Mouse (Mus musculus) midbrain, embryonic 10.5 days (tissue): ENCODE results near the gene Tnik. TPM values are rescaled to one million over a fixed set of nuclear protein-coding genes. Genes with fewer than 3 reads are reported as not detected.

ENCODE experiments used
- DNase-seq: peaks from one replicate; pipeline ENCODE4 v3.0.0-alpha.2; 2017; ENCODE audit warnings: low spot score
- H3K27ac ChIP-seq: fragments of 300-500 bp; sonication (generic); replicated peaks from 2 replicates; pipeline ENCODE4 v1.5.1; 2016; ENCODE audit warnings: mild to moderate bottlenecking
- H3K27me3 ChIP-seq: fragments of 300-500 bp; sonication (generic); 2 replicates; pipeline ENCODE4 v1.6.1; 2016; ENCODE audit warnings: low read depth, mild to moderate bottlenecking; ENCODE audit not compliant: poor library complexity, severe bottlenecking
- H3K36me3 ChIP-seq: fragments of 300-500 bp; sonication (generic); 2 replicates; pipeline ENCODE4 v1.6.1; 2016; ENCODE audit warnings: mild to moderate bottlenecking, moderate library complexity
- H3K4me1 ChIP-seq: fragments of 300-500 bp; sonication (generic); 2 replicates; pipeline ENCODE4 v1.6.1; 2016
- H3K4me3 ChIP-seq: fragments of 300-500 bp; sonication (generic); 2 replicates; pipeline ENCODE4 v1.5.1; 2016; ENCODE audit warnings: mild to moderate bottlenecking, moderate library complexity
- H3K9me3 ChIP-seq: fragments of 300-500 bp; sonication (generic); replicated peaks from 2 replicates; pipeline ENCODE4 v1.6.1; 2016; ENCODE audit warnings: mild to moderate bottlenecking
- WGBS: fragments of 180-500 bp; shearing (Covaris S2); methylation state at CpG from one replicate; pipeline ENCODE4 v1.1.7; 2016; 5-methylcytosine and 5-hydroxymethylcytosine counted together
- polyA plus RNA-seq: library from polyadenylated mRNA; unstranded; fragments of >200 nt; fragmentation: Nextera tagmentation; extraction: Ambion mirVana; gene quantifications from 2 replicates; pipeline ENCODE4 v1.2.1, GENCODE M21; 2016

Tnik gene
- polyA plus RNA-seq, 1 experiment from 2014 or later: 6.6 TPM

DNA sequence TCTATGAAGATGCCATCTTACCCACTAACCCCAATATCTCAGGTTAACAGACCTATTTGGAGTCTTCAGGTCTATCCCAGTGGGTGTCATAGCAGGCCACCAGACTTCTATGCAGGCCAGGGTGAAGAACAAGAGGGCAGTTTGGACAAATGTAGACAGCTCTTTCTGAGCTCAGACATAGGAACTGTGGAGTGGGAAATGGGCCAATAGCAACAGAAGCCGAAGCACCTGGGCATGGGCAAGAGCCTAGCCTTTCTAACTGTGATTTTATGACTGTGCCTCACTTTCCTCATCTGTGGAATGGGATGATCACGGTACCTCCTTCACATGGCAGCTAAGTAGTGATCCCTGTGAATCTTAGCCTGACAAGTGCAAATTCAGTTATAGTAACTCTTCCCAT is 214.4 kb downstream of the Tnik start:
- Histone ChIP-seq H3K36me3 (no peaks in the 10 kb centered on the region), H3K4me1 (peaks cover 3% of the 10 kb centered on the region; the same call in 1 of the 2 replicates), H3K9me3 (no peaks in the 10 kb centered on the region), H3K4me3 (no peak overlapping the region), H3K27me3 (no peaks in the 10 kb centered on the region), H3K27ac (no peak overlapping the region)
- WGBS: 95% methylated on average over 2 of the region's 2 CpGs
- DNase-seq: no peak

DNA sequence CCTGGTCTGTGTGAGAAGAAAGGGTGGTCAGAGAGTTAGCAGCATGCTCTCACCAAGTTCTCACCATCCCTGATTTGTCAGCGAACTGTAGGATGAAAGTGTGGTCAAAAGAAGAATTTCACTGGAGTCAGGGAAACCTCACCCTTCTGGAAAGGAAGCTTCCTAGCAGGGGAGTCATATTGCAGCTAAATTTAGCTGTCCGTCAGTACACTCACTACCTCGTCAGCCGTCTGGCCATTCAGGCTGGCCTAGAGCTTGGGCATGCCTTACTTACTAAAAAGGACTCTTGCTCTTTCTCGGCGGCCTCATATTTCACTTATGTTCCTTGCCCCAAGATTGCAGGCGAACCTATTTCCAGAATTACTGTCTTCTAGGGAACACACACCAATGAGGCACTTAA is 222.7 kb downstream of the Tnik start:
- no peak overlapping the region for H3K4me3 ChIP-seq
- H3K36me3 ChIP-seq: no peaks in the 10 kb centered on the region
- H3K9me3 ChIP-seq: peaks cover 6% of the 10 kb centered on the region; the same call in 1 of the 2 replicates
- no peaks in the 10 kb centered on the region for H3K27me3 ChIP-seq
- 85% methylated on average over 7 of the region's 7 CpGs for WGBS
- no peak for DNase-seq
- H3K27ac ChIP-seq: no peak overlapping the region
- H3K4me1 ChIP-seq: 0 out of 2 replicates have a peak, but pooled peaks cover under 1% of the 10 kb centered on the region

DNA sequence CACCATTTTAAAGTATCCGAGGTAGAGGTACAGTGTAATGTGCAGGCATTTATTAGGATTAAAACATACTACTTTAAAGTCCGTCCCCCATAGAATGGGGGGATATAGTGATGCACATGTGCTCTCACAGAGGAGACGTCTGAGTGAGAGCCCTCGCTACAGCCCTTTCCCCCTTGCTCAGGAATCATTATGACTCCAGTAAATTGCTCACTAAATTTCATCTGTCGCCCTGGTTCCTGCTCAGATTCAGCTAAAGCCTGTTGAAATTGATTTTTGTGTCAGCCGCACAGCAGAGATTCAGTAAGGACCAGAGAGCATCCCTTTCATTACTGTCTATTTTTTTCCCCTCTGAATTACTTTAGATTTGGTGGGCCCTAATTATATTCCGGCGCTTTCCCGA is 224.4 kb downstream of the Tnik start:
- H3K27me3 ChIP-seq: no peaks in the 10 kb centered on the region
- H3K4me3 ChIP-seq: no peak overlapping the region
- H3K4me1 ChIP-seq: peaks cover 10% of the 10 kb centered on the region
- WGBS: 88% methylated on average over 9 of the region's 9 CpGs
- DNase-seq: no peak
- H3K9me3 ChIP-seq: peaks cover 6% of the 10 kb centered on the region; the same call in 1 of the 2 replicates
- no peaks in the 10 kb centered on the region for H3K36me3 ChIP-seq
- H3K27ac ChIP-seq: no peak overlapping the region

- peak; percentile 23 for DNase-seq
- WGBS: 40% methylated on average over 11 of the region's 11 CpGs
These were observed 228.3 kb downstream of the Tnik start for GRCm38 (mm10) chr3:28491085-28492041.

DNA sequence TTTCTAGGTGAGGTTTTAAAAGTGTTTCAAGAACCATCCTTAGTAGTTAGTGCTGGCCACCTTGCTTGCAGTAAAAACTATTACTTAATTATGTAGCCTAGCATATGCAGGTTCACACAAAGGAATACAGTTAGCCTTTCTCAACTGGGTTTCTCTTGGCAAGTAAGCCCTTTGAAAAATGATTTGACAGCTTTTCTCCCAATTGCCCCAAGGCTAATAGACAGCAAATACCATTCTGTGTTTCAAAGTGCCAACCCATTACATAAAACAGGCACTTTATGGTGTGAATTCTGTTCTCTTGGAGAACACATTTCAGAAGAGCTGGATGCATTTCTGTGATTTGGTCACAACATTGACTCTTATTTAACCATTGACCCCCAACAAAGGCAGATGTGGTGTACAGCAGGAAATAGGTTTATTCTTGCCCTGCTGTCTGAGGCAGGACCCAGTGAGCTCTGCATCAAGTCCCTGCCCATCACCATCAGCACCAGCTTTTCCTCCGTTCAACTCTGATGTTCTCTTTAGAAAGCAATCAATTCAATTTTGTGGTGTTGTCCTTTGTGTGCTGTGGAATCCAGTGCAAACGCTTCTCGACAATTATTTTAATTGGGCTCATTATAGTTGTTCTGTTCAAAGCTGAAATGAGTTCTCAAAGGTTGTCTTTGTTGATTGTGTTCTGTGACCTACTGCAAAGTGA is 233.9 kb downstream of the Tnik start:
- no peaks in the 10 kb centered on the region for H3K9me3 ChIP-seq
- H3K36me3 ChIP-seq: no peaks in the 10 kb centered on the region
- no peaks in the 10 kb centered on the region for H3K4me1 ChIP-seq
- no peak for DNase-seq
- WGBS: 75% methylated on average over 3 of the region's 3 CpGs
- no peak overlapping the region for H3K27ac ChIP-seq
- no peak overlapping the region for H3K4me3 ChIP-seq
- no peaks in the 10 kb centered on the region for H3K27me3 ChIP-seq

More at GRCm38 (mm10) chr3:28491085-28492041, 228.3 kb downstream of the Tnik start:
- Histone ChIP-seq H3K9me3 (peaks cover 4% of the 10 kb centered on the region; the same call in 1 of the 2 replicates), H3K4me1 (peaks cover 10% of the 10 kb centered on the region), H3K4me3 (no peak overlapping the region), H3K27ac (peak overlapping the region; percentile 65), H3K27me3 (no peaks in the 10 kb centered on the region), H3K36me3 (no peaks in the 10 kb centered on the region)

GRCm38 (mm10) chr3:28497503-28497857 is 234.5 kb downstream of the Tnik start:
- Histone ChIP-seq H3K27ac (no peak overlapping the region), H3K4me1 (no peaks in the 10 kb centered on the region), H3K4me3 (no peak overlapping the region), H3K27me3 (no peaks in the 10 kb centered on the region), H3K36me3 (no peaks in the 10 kb centered on the region), H3K9me3 (no peaks in the 10 kb centered on the region)
- DNase-seq: no peak
- WGBS: 96% methylated on average over 3 of the region's 3 CpGs

DNA sequence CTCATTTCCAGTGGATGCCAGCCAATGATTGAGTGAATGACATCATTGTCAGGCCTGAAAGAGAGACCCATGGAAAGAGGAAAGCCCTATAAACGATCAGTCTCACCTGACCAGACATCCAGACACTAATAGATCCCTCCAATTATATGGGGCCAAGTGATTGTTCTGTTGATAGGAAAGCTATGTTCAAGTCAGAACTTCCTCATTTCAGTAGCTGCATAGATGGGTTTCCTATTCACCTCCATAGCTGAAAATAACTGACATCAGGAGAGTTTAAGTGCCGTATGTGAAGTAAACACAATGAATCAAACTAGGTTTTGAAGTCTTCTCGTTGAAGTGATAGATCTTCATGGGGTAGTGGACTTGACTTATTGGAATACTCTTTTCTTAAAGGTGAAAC is 239.7 kb downstream of the Tnik start:
- Histone ChIP-seq H3K27me3 (no peaks in the 10 kb centered on the region), H3K4me3 (no peak overlapping the region), H3K4me1 (no peaks in the 10 kb centered on the region), H3K9me3 (no peaks in the 10 kb centered on the region), H3K27ac (no peak overlapping the region), H3K36me3 (no peaks in the 10 kb centered on the region)
- DNase-seq: no peak
- WGBS: 91% methylated on average over 3 of the region's 3 CpGs

- Histone ChIP-seq H3K4me3 (no peak overlapping the region), H3K27me3 (no peaks in the 10 kb centered on the region), H3K27ac (0 out of 2 replicates have a peak overlapping the region, but pooled peaks have one; percentile 28), H3K4me1 (peaks cover 10% of the 10 kb centered on the region; the same call in 1 of the 2 replicates), H3K36me3 (no peaks in the 10 kb centered on the region), H3K9me3 (no peaks in the 10 kb centered on the region)
- no peak for DNase-seq
- 76% methylated on average over 6 of the region's 6 CpGs for WGBS
These were observed 246.4 kb downstream of the Tnik start for GRCm38 (mm10) chr3:28509337-28509935.

GRCm38 (mm10) chr3:28523004-28523482 is 260.0 kb downstream of the Tnik start:
- Histone ChIP-seq H3K9me3 (no peaks in the 10 kb centered on the region), H3K4me1 (peaks cover 10% of the 10 kb centered on the region), H3K27ac (peak overlapping the region; percentile 63), H3K4me3 (no peak overlapping the region), H3K27me3 (no peaks in the 10 kb centered on the region), H3K36me3 (no peaks in the 10 kb centered on the region)
- DNase-seq: no peak
- WGBS: 70% methylated on average over 6 of the region's 6 CpGs

DNA sequence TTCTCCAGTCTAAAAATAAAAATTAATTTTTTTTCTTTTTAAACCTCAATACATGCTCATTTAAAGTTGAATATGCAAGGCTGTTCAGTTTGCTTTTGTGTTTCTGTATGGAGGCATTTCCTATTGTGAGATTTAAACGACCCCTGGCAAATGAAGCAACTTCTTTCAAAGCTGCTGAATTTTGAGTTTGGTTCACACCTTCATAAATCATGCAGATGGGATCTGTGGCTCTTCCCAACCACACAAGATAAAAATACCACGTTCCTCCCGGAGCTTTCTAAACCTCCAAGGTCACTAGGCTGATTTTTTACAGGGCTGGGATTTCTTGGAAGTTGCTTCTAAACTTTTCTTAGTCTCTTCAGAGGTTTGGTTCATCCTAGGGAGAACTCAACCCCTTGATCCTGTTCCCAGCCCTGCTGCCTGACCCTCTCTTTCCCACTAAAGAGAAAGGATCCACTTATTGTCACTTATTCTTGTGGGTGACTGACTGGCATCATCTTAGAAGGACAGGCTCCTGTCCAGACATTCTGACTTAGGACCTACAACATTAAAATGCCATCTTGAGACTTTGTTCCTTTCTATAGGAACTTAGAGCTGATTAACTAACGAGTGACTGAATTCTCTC is 260.6 kb downstream of the Tnik start:
- no peaks in the 10 kb centered on the region for H3K9me3 ChIP-seq
- H3K27ac ChIP-seq: no peak overlapping the region
- H3K4me1 ChIP-seq: peaks cover 10% of the 10 kb centered on the region
- H3K36me3 ChIP-seq: no peaks in the 10 kb centered on the region
- no peak for DNase-seq
- H3K27me3 ChIP-seq: no peaks in the 10 kb centered on the region
- whole genome bisulfite sequencing: 83% methylated on average over 4 of the region's 4 CpGs
- no peak overlapping the region for H3K4me3 ChIP-seq

DNA sequence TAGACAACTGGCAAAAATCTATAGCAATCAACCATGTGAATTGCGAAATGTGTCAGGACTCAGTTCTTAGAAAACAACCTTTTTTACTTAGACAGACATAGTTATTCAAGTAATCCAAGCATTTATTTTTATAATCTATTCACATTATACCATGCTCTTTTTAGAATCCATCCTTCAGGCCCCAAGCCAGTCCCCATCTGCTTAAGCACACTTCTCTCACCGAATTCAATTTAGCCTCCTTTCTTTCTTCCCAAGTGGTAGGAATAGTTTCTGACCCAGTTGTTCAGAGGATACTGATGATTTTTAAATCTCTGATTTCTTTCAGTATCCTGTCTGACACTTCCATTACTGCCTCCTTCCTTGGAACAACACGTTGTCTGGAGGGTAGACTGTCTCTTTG is 261.5 kb downstream of the Tnik start:
- no peaks in the 10 kb centered on the region for H3K9me3 ChIP-seq
- 86% methylated on average over 3 of the region's 3 CpGs for WGBS
- peaks cover 10% of the 10 kb centered on the region for H3K4me1 ChIP-seq
- no peak for DNase-seq
- no peak overlapping the region for H3K4me3 ChIP-seq
- H3K36me3 ChIP-seq: no peaks in the 10 kb centered on the region
- no peaks in the 10 kb centered on the region for H3K27me3 ChIP-seq
- H3K27ac ChIP-seq: no peak overlapping the region

- Histone ChIP-seq H3K9me3 (no peaks in the 10 kb centered on the region), H3K27ac (no peak overlapping the region), H3K27me3 (no peaks in the 10 kb centered on the region), H3K4me1 (peaks cover 10% of the 10 kb centered on the region), H3K36me3 (no peaks in the 10 kb centered on the region), H3K4me3 (no peak overlapping the region)
- WGBS: 84% methylated on average over 2 of the region's 2 CpGs
- no peak for DNase-seq
These were observed 263.7 kb downstream of the Tnik start for GRCm38 (mm10) chr3:28526671-28527070.
